Mouse (Mus musculus) G1E (cell line): ENCODE measurements around the gene Ceacam16.

ENCODE experiments used
- CTCF ChIP-seq: IDR thresholded peaks from 2 replicates; pipeline ENCODE4 v1.5.1; 2012; ENCODE audit warnings: low read depth, low read length, inconsistent platforms, mixed read lengths
- POLR2AphosphoS5 ChIP-seq: IDR thresholded peaks from 2 replicates; pipeline ENCODE4 v1.6.1; 2012; ENCODE audit warnings: low read depth, low read length, inconsistent platforms; ENCODE audit not compliant: insufficient replicate concordance
- TAL1 ChIP-seq: conservative IDR thresholded peaks from 2 replicates; pipeline ENCODE4 v1.6.1; 2012; ENCODE audit warnings: low read depth, low read length, inconsistent platforms, mixed read lengths

DNA sequence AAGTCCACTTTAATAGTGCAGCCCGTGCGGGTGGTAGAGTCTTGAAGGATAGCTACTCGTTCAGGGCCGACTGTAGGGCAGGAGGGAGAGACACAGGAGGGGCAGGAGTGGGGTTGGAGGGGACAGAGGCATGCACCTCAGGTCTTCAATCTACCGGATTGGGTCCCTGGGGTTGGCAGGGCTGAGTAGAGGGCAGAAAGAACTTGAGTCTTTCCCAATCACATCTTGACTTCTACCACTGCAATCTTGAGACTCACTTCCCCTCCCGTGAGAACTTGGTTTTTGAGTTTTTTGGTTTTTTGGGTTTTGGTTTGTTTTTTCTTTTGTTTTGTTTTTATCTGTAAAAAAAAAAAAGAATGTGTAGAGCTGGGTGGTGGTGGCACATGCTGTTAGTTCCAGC lies 4.8 kb downstream of the Ceacam16 start:
- no peak for TF ChIP-seq TAL1
- TF ChIP-seq CTCF, result no peak
- no peak for TF ChIP-seq POLR2AphosphoS5
